In genomic region chr7:31172238-31172637, GRCm38 (mm10) we compare ENCODE assay signal across 9 mouse cellular contexts. TPM values are rescaled to one million over a fixed set of nuclear protein-coding genes. Genes with fewer than 3 reads are reported as not detected.
A peak's percentile ranks its signal among the peaks of the same experiment; 100 is the strongest.
DNase-seq lines count a peak whose midpoint lies in the region; ATAC-seq and TF ChIP-seq lines count a peak whose summit lies in the region.
"Had no signal": no experiment of that assay in that cellular context is flagged by ENCODE, and none has a peak within 500 bp of the region (broad histone marks: within the 10 kb centered on the region; RNA-seq: fewer than 3 reads in every experiment).

No protein-coding gene starts in this region.

- H3K27ac ChIP-seq in liver, adult 2 months (replicated peaks; ENCODE audit: insufficient read depth, low read depth, low read length): no peak overlapping the region
- H3K27ac ChIP-seq in liver, embryonic 11.5 days (ENCODE audit: low read depth, low read length): no peak overlapping the region
- H3K27ac ChIP-seq in limb, embryonic 11.5 days (replicated peaks; ENCODE audit: low read depth, low read length): no peak overlapping the region
- no peak overlapping the region for H3K27ac ChIP-seq in stomach, postnatal 0 days (replicated peaks)
- H3K27ac ChIP-seq: midbrain, embryonic 12.5 days had no signal

- ATAC-seq in cerebellum, adult (ENCODE audit: insufficient number of reproducible peaks, low FRiP score, low TSS enrichment): no peak
- ATAC-seq in liver, embryonic 11.5 days (replicated peaks; ENCODE audit: low FRiP score): no peak
- ATAC-seq in limb, embryonic 11.5 days (ENCODE audit: insufficient number of reproducible peaks, low FRiP score, low TSS enrichment, low read depth): no peak
- ATAC-seq in stomach, postnatal 0 days (ENCODE audit: low FRiP score, low TSS enrichment): no peak

- H3K36me3 ChIP-seq in liver, adult 2 months (ENCODE audit: control insufficient read depth, insufficient read depth, low read length): no peaks in the 10 kb centered on the region
- no peaks in the 10 kb centered on the region for H3K36me3 ChIP-seq in liver, embryonic 11.5 days (ENCODE audit: control insufficient read depth, insufficient read depth, low read length)
- H3K36me3 ChIP-seq in limb, embryonic 11.5 days (ENCODE audit: control insufficient read depth, insufficient read depth, low read length): no peaks in the 10 kb centered on the region
- no peaks in the 10 kb centered on the region for H3K36me3 ChIP-seq in stomach, postnatal 0 days (ENCODE audit: control insufficient read depth, insufficient read depth, low read length)
- H3K36me3 ChIP-seq: midbrain, embryonic 12.5 days had no signal

- no peak overlapping the region for H3K4me2 ChIP-seq in liver, embryonic 11.5 days
- no peak overlapping the region for H3K4me2 ChIP-seq in limb, embryonic 11.5 days (ENCODE audit: low read depth, severe bottlenecking)
- no peak overlapping the region for H3K4me2 ChIP-seq in stomach, postnatal 0 days (replicated peaks; ENCODE audit: low read depth)
- H3K4me2 ChIP-seq: midbrain, embryonic 12.5 days had no signal

- no peaks in the 10 kb centered on the region for H3K79me2 ChIP-seq in liver, adult 2 months (ENCODE audit: control insufficient read depth, insufficient read depth, low read length)

- peak; percentile 72 for TF ChIP-seq CTCF in liver, adult 2 months (IDR thresholded peaks at IDR 0.05; ENCODE audit: low read depth, low read length)
- peak; percentile 77 for TF ChIP-seq CTCF in stomach, postnatal 0 days (IDR thresholded peaks at IDR 0.05; ENCODE audit: low read depth)

- 19% methylated on average over 2 of the region's 2 CpGs for WGBS in liver, adult 2 months
- 12% methylated on average over 2 of the region's 2 CpGs for WGBS in liver, embryonic 11.5 days
- WGBS in limb, embryonic 11.5 days: 21% methylated on average over 2 of the region's 2 CpGs
- 26% methylated on average over 2 of the region's 2 CpGs for WGBS in stomach, postnatal 0 days

- no peaks in the 10 kb centered on the region for H3K9me3 ChIP-seq in liver, embryonic 11.5 days (ENCODE audit: control insufficient read depth, low read length)
- no peaks in the 10 kb centered on the region for H3K9me3 ChIP-seq in limb, embryonic 11.5 days (ENCODE audit: control insufficient read depth, low read length)
- H3K9me3 ChIP-seq in stomach, postnatal 0 days (ENCODE audit: control insufficient read depth, low read length): no peaks in the 10 kb centered on the region
- H3K9me3 ChIP-seq: midbrain, embryonic 12.5 days had no signal

- DNase-seq in cerebellum, adult 11-12 months: peak; percentile 22
- peak; percentile 34 for DNase-seq in liver, adult 2 months (ENCODE audit: extremely low read depth, low read depth, low spot score)
- no peak for DNase-seq in liver, embryonic 11.5 days (ENCODE audit: low spot score)
- peak; percentile 32 for DNase-seq in cerebellum, adult 9-11 months
- peak; percentile 54 for DNase-seq in limb, embryonic 11.5 days (ENCODE audit: low spot score)
- DNase-seq in stomach, postnatal 0 days (ENCODE audit: low spot score): peak; percentile 34
- no peak for DNase-seq in urinary bladder, postnatal 4 days (ENCODE audit: low spot score in 2 of 2)

- TF ChIP-seq EP300 in stomach, postnatal 0 days (optimal IDR thresholded peaks at IDR 0.05): no peak

- no peak overlapping the region for H3K9ac ChIP-seq in liver, adult 2 months (ENCODE audit: low read depth, low read length)
- no peak overlapping the region for H3K9ac ChIP-seq in liver, embryonic 11.5 days (ENCODE audit: low read depth, low read length)
- H3K9ac ChIP-seq in limb, embryonic 11.5 days (ENCODE audit: low read length): no peak overlapping the region
- no peak overlapping the region for H3K9ac ChIP-seq in stomach, postnatal 0 days (ENCODE audit: low read length)
- H3K9ac ChIP-seq: midbrain, embryonic 12.5 days had no signal

- H3K4me1 ChIP-seq in liver, adult 2 months (ENCODE audit: control insufficient read depth, insufficient read depth, low read length): no peaks in the 10 kb centered on the region
- no peaks in the 10 kb centered on the region for H3K4me1 ChIP-seq in liver, embryonic 11.5 days (replicated peaks; ENCODE audit: control insufficient read depth, insufficient read depth, low read length)
- no peaks in the 10 kb centered on the region for H3K4me1 ChIP-seq in limb, embryonic 11.5 days (ENCODE audit: control insufficient read depth, insufficient read depth, low read length)
- no peaks in the 10 kb centered on the region for H3K4me1 ChIP-seq in stomach, postnatal 0 days (replicated peaks; ENCODE audit: control insufficient read depth, insufficient read depth)
- H3K4me1 ChIP-seq: midbrain, embryonic 12.5 days had no signal

- TF ChIP-seq POLR2A in liver, adult 2 months (IDR thresholded peaks at IDR 0.05; ENCODE audit: extremely low read depth, insufficient read depth, low read length): no peak

- H3K27me3 ChIP-seq in liver, adult 2 months (ENCODE audit: control insufficient read depth, insufficient read depth, low read length): no peaks in the 10 kb centered on the region
- H3K27me3 ChIP-seq in liver, embryonic 11.5 days (replicated peaks; ENCODE audit: control insufficient read depth, insufficient read depth, low read length): no peaks in the 10 kb centered on the region
- no peaks in the 10 kb centered on the region for H3K27me3 ChIP-seq in limb, embryonic 11.5 days (ENCODE audit: control insufficient read depth, insufficient read depth, low read length)
- H3K27me3 ChIP-seq in stomach, postnatal 0 days (ENCODE audit: control insufficient read depth, insufficient read depth, low read length): no peaks in the 10 kb centered on the region
- H3K27me3 ChIP-seq: midbrain, embryonic 12.5 days had no signal

- no peak overlapping the region for H3K4me3 ChIP-seq in liver, adult 2 months (ENCODE audit: insufficient read depth, low read depth, low read length)
- no peak overlapping the region for H3K4me3 ChIP-seq in liver, embryonic 11.5 days (ENCODE audit: low read depth, low read length)
- no peak overlapping the region for H3K4me3 ChIP-seq in limb, embryonic 11.5 days (ENCODE audit: low read depth, low read length)
- H3K4me3 ChIP-seq in stomach, postnatal 0 days (ENCODE audit: low read depth, low read length): no peak overlapping the region
- H3K4me3 ChIP-seq: midbrain, embryonic 12.5 days had no signal

RNA-seq across cellular contexts. Expression of gene Gramd1a, which starts 16.5 kb away (rescaled TPM):
- total RNA-seq in liver, adult 2 months (2014; rRNA removed): 5.1 and 6.6 TPM in 2 replicates
- polyA plus RNA-seq in liver, adult 2 months (2012; rRNA removed): 17.0 and 33.0 TPM in 2 replicates
- 40.9 and 47.6 TPM in 2 replicates for polyA plus RNA-seq in liver, embryonic 11.5 days (2014; fragmentation: Nextera tagmentation; extraction: Ambion mirVana)
- 86.9 and 87.2 TPM in 2 replicates for polyA plus RNA-seq in limb, embryonic 11.5 days (2014; fragmentation: Nextera tagmentation; extraction: Ambion mirVana)
- 14.4 and 17.4 TPM in 2 replicates for polyA plus RNA-seq in stomach, postnatal 0 days (2015; fragmentation: Nextera tagmentation; extraction: Ambion mirVana)

RNA-seq across cellular contexts. Expression of gene Scn1b, which starts 45.4 kb away (rescaled TPM):
- total RNA-seq in liver, adult 2 months (2014; rRNA removed): 2.4 and 3.5 TPM in 2 replicates
- polyA plus RNA-seq in liver, adult 2 months (2012; rRNA removed): 4.4 and 7.1 TPM in 2 replicates
- 0.57 and 1.0 TPM in 2 replicates for polyA plus RNA-seq in liver, embryonic 11.5 days (2014; fragmentation: Nextera tagmentation; extraction: Ambion mirVana)
- 0.51 and 1.0 TPM in 2 replicates for polyA plus RNA-seq in limb, embryonic 11.5 days (2014; fragmentation: Nextera tagmentation; extraction: Ambion mirVana)
- 2.3 and 2.5 TPM in 2 replicates for polyA plus RNA-seq in stomach, postnatal 0 days (2015; fragmentation: Nextera tagmentation; extraction: Ambion mirVana)

RNA-seq across cellular contexts. Expression of gene Hpn, which starts 57.1 kb away (rescaled TPM):
- 282 and 327 TPM in 2 replicates for total RNA-seq in liver, adult 2 months (2014; rRNA removed)
- polyA plus RNA-seq in liver, adult 2 months (2012; rRNA removed): 883 and 920 TPM in 2 replicates
- 36.6 and 38.3 TPM in 2 replicates for polyA plus RNA-seq in liver, embryonic 11.5 days (2014; fragmentation: Nextera tagmentation; extraction: Ambion mirVana)
- polyA plus RNA-seq in limb, embryonic 11.5 days (2014; fragmentation: Nextera tagmentation; extraction: Ambion mirVana): 2.2 and 2.3 TPM in 2 replicates
- polyA plus RNA-seq in stomach, postnatal 0 days (2015; fragmentation: Nextera tagmentation; extraction: Ambion mirVana): 17.9 and 21.7 TPM in 2 replicates

Comparison
In these comparisons a context has a peak if more than half of its experiments do, and no peak if none do; other contexts are left out.
1. DNase-seq: peak in cerebellum, adult 11-12 months (single experiment), liver, adult 2 months (single experiment), cerebellum, adult 9-11 months (single experiment), limb, embryonic 11.5 days (single experiment) and stomach, postnatal 0 days (single experiment); none in liver, embryonic 11.5 days (single experiment) and urinary bladder, postnatal 4 days (0 of 2).
2. RNA of gene Hpn, which starts 57.1 kb away (polyA plus RNA-seq): 883 to 920 TPM in liver, adult 2 months; 36.6 to 38.3 TPM in liver, embryonic 11.5 days, 17.9 to 21.7 TPM in stomach, postnatal 0 days and 2.2 to 2.3 TPM in limb, embryonic 11.5 days; every median in the first group is over 10 times any median in the second.